Mouse (Mus musculus) brain, adult 2 months (tissue): ENCODE measurements around the gene Acsm2.
"Not testable (repeated sequence)": the region's sequence is repeated elsewhere in the genome, so short reads cannot be mapped to it uniquely, and the experiment has no call there.

Experiments
- DNase-seq: peaks from one replicate; pipeline ENCODE4 v3.0.0; 2011; ENCODE audit warnings: low read depth, low spot score

Gene Acsm2

GRCm38 (mm10) chr7:119562476-119562875 lies 8.3 kb downstream of the Acsm2 start:
- not testable (repeated sequence) for DNase-seq

DNA sequence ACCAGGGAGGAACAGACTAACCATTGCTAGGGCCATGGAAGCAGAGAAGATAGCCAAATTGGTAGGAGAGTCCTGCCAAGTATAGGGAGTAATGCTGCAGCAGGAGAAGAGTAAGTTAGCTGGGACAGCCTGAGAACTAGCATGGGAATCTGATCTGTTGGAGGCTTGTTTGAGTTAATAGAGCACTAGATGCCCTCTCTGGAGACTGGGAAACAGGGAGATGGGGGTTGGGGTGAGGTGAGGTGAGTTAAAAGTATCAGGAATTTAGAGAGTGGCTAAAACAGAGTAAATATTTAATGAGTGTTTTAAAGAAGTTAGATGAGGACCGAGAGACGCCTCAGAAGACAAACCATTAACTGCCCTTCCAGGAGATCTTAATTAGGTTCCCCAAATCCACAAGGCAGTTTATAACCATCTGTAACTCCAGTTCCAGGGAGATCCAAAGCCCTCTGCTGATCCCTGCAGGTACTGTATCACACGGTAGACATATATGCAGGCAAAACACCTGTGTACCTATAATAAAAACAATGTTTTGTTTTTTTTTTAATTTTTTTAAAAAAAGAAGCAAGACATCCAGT lies 40.5 kb downstream of the Acsm2 start:
- DNase-seq: no peak

DNA sequence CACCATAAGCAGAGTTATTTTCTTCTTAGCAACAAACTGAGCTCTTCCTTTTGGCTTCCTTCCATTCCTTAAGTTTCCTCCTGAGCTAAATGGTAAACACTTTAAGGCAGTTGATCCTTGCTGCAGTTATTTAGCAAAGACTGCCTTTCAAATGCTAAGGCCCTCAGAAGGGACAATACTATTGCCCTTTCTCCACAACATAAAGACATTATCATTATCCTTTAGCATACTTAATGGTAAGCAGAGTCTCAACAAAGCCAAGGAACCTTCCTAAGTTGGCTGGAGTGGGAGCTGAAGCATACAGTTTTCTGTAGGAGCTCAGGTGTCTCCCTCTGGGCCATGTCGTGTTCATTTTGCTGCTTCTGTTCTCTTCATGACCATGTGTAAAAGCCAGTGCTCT lies 41.2 kb downstream of the Acsm2 start:
- DNase-seq: no peak

DNA sequence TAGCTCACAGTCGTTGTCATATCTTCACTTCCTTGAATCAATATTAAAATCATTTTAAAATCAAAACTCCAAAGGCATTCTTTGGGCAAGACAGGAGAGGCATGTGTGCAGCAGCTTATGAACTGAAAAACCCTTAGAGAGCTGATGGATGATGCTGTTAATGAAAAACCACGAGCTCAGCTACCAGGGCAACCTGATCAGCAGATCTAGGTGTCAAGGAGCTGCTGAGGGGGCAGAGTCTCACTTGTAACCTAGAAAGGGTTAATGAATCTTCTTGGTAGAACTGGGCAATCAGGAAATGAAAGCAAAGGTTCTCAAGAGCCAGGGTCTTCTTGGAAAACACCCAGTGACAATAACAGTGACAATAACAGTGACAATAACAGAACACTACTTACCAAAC lies 42.4 kb downstream of the Acsm2 start:
- DNase-seq: no peak

DNA sequence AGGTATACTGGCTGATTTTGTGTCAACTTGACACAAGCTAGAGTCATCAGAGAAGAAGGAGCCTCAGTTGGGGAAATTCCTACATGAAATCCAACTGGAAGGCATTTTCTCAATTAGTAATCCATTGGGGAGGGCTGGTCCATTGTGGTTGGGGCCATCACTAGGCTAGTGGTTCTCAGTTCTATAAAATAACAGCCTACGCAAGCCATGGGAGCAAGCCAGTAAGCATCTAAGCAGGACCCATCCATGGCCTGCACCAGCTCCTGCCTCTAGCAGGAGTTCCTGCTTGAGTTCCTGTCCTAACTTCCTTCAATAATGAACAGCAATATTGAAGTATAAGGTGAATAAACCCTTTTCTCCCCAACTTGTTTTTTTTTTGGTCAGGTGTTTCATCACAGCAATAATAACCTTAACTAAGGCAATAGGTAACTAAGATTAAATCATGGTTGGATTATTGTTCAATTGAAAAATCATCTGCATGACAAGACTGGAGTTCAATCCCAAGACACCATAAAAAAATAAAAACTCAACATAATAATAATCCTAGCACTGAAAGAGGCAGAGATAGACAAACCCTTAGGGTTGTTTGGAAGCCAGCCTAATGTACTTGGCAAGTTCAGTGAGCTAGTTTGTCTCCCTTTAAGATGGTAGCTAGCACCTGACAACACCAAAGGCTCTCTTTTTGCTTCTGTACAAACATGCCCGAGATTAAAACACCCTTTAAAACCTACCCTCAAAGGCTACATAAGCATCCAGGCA lies 47.2 kb downstream of the Acsm2 start:
- no peak for DNase-seq

- no peak for DNase-seq
These were observed 47.8 kb downstream of the Acsm2 start for GRCm38 (mm10) chr7:119601954-119602317.

GRCm38 (mm10) chr7:119604903-119605483 lies 50.9 kb downstream of the Acsm2 start:
- no peak for DNase-seq

GRCm38 (mm10) chr7:119605926-119606663 lies 52.0 kb downstream of the Acsm2 start:
- no peak for DNase-seq

- DNase-seq: no peak
These were observed 52.5 kb downstream of the Acsm2 start, which contains the start of gene Acsm1 for GRCm38 (mm10) chr7:119606664-119607076. TSS of gene Acsm1 (plus strand) at chr7:119607026.

DNA sequence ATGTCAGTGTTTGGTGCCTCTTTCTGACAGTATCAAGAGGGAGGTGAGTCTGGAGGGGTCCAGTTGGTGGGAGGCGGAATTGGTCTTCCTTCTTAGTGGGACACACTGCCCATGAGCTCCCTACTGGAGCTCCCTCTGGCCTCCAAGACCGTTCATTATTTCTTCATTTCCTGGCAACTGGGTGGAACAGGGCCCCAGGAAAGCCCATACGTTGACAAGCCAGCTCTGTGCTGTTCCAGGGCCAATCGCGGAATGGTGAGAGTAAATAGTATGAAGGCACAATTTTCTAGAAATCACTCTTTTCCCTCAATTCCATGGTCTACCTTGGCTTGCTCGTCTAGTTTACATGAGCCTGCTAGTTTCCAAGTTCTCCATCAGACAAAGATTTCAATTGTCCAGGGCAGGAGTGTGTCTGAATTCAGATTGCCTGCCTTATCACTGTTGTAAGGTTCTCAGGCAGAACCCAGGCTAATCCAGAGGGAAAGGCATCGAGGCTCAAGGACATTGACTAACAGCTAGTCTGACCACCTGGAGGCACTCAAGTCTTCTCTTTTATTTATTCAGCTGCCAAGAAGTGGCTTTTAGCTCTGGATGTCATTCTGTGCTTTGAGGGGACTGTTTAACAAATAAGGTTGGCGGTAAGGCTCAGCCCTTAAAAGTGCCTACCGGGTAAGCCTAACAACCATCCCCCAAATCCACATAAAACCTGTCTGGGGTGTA lies 53.8 kb downstream of the Acsm2 start:
- DNase-seq: no peak

- DNase-seq: peak; percentile 4
These were observed 62.4 kb downstream of the Acsm2 start for GRCm38 (mm10) chr7:119616531-119616930.

- no peak for DNase-seq
These were observed 63.5 kb downstream of the Acsm2 start for GRCm38 (mm10) chr7:119617593-119617992.

- DNase-seq: no peak
These were observed 64.2 kb downstream of the Acsm2 start for GRCm38 (mm10) chr7:119618209-119618935.

DNA sequence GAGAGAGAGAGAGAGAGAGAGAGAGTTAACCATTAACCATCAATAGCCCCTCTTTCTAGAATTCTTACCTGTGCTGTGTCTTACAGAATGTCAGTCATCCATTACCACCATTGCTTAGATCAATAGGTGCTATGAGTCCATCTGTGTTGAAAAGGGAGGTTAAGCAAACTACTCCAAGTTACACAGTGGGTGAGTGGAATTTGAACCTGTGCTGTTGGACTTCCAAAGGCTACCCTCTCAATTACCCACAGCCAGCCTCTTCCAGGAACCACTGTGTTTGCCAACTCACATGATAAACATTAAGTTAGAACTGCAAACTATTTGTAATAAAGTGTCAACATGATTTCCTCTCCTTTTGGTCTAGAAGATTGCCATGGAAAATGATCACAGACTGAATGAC lies 66.0 kb downstream of the Acsm2 start:
- DNase-seq: no peak

DNA sequence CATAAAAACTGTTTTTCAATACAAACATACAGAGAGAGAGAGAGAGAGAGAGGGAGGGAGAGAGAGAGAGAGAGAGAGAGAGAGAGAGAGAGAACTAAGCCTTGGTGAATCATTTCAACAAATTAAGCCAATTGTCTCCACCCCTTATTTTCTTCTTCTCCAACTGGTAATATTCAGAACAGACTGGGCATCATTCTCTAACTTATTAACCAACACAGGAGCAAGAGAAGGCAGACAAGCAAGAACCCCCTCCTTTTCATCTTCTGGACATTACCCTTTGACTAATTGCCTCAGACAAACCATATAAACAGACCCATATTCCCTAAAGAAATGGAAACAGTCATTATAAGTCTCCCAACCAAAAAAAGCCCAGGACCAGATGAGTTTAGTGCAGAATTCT lies 84.6 kb downstream of the Acsm2 start:
- no peak for DNase-seq

DNA sequence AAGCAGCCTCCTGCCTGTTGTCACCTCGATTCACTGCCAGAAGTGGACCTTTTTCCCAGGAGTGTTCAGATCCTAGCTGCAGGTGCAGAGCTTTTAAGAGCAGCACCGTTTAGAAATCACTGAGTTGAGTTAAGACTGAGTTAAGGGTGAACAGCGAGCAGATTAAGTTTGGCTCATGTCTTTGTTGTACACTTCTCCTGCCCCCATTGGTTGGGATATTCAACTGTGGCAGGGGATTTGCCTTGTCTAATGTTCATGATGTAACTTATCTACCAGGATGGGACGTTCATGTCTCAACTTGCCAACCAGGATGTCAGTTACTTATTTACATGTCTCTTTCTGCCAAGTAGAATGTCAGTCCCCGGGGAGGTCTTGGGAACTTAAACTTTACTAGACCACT lies 88.2 kb downstream of the Acsm2 start:
- no peak for DNase-seq
